Mouse (Mus musculus) adrenal gland, postnatal 10 days (tissue): ENCODE results near the gene Dagla. TPM values are rescaled to one million over a fixed set of nuclear protein-coding genes. Genes with fewer than 3 reads are reported as not detected.

Source experiments
- DNase-seq: peaks from one replicate; pipeline ENCODE4 v3.0.0; 2021; ENCODE audit warnings: mixed read lengths
- total RNA-seq, 2 experiments: library from RNA; stranded (reverse); gene quantifications; 2 replicates each; pipeline ENCODE4 v1.2.3; 2021

Dagla gene
- total RNA-seq, 2 experiments from 2014 or later, result 6.3 to 8.4 TPM

GRCm38 (mm10) chr19:10279668-10280067, 25.0 kb downstream of the Dagla start:
- no peak for DNase-seq

GRCm38 (mm10) chr19:10278669-10279324, 25.9 kb downstream of the Dagla start:
- DNase-seq, result peak; percentile 34

GRCm38 (mm10) chr19:10277759-10278158, 26.9 kb downstream of the Dagla start:
- DNase-seq, result peak; percentile 65

GRCm38 (mm10) chr19:10277331-10277730, 27.3 kb downstream of the Dagla start:
- no peak for DNase-seq

GRCm38 (mm10) chr19:10276483-10277144, 28.1 kb downstream of the Dagla start:
- no peak for DNase-seq

- DNase-seq, result no peak
Observed at GRCm38 (mm10) chr19:10274056-10274455, 30.6 kb downstream of the Dagla start.

GRCm38 (mm10) chr19:10272746-10273145, 31.9 kb downstream of the Dagla start:
- DNase-seq, result peak; percentile 27

- DNase-seq, result no peak
Observed at GRCm38 (mm10) chr19:10271592-10271991, 33.1 kb downstream of the Dagla start.

- DNase-seq, result no peak
Observed at GRCm38 (mm10) chr19:10270356-10270755, 34.3 kb downstream of the Dagla start.

- no peak for DNase-seq
Observed at GRCm38 (mm10) chr19:10268851-10269250, 35.8 kb downstream of the Dagla start.

- DNase-seq, result no peak
Observed at GRCm38 (mm10) chr19:10267953-10268352, 36.7 kb downstream of the Dagla start.

GRCm38 (mm10) chr19:10267057-10267456, 37.6 kb downstream of the Dagla start:
- DNase-seq, result peak; percentile 38

- DNase-seq, result peak; percentile 88
Observed at GRCm38 (mm10) chr19:10266196-10266850, 38.4 kb downstream of the Dagla start.

- DNase-seq, result no peak
Observed at GRCm38 (mm10) chr19:10261369-10261768, 43.3 kb downstream of the Dagla start.

- peak; percentile 89 for DNase-seq
Observed at GRCm38 (mm10) chr19:10258279-10259011, 46.2 kb downstream of the Dagla start.

- no peak for DNase-seq
Observed at GRCm38 (mm10) chr19:10248128-10248527, 56.5 kb downstream of the Dagla start.

- no peak for DNase-seq
Observed at GRCm38 (mm10) chr19:10247165-10247564, 57.5 kb downstream of the Dagla start.

- peak; percentile 76 for DNase-seq
Observed at GRCm38 (mm10) chr19:10244183-10244582, 60.5 kb downstream of the Dagla start.

GRCm38 (mm10) chr19:10242916-10243315, 61.8 kb downstream of the Dagla start:
- no peak for DNase-seq

- DNase-seq, result peak; percentile 92
Observed at GRCm38 (mm10) chr19:10240654-10241305, 63.9 kb downstream of the Dagla start, which contains the start of gene Myrf. Gene Myrf (minus strand): TSS chr19:10240748.

GRCm38 (mm10) chr19:10239975-10240653, 64.6 kb downstream of the Dagla start:
- DNase-seq, result no peak
